Mouse (Mus musculus) small intestine, adult 2 months (tissue): ENCODE results near the gene Gzma.

Experiments used
- CTCF ChIP-seq: fragments of 200-500 bp; IDR thresholded peaks from 2 replicates; pipeline ENCODE4 v1.5.1; 2012; ENCODE audit warnings: low read depth, mild to moderate bottlenecking, control low read depth, inconsistent platforms, low read length, moderate library complexity, mixed read lengths; ENCODE audit not compliant: insufficient replicate concordance, insufficient read length; ENCODE audit errors: extremely low read depth
- POLR2A ChIP-seq: fragments of 200-500 bp; IDR thresholded peaks from 2 replicates; pipeline ENCODE4 v1.6.1; 2012; ENCODE audit warnings: low read depth, mild to moderate bottlenecking, control low read depth, inconsistent platforms, low read length, moderate library complexity

GRCm38 (mm10) chr13:113098406-113098805, 2.4 kb downstream of the Gzma start:
- TF ChIP-seq CTCF (no peak), POLR2A (no peak)
